Mouse (Mus musculus): ENCODE data around the gene Usp47.

DNA sequence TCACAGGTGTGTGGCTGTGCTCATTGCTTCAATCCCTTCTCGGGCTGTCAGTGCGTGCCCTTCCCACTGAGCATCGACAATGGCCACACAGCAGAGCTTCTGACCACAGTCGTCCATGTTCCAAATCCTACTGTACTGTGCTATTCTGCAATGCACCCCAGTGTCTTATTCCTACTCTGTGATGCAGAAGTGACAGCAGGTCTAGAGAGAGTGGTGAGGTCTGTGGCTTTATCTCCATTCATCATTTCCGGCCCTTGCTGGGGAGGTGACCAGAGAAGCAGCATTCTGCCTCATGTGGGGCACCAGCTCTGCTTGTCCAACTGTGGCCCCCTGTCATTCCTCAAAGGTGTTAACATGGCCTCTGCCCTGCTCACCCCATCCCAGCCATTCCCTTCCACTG, 113.2 kb downstream of the Usp47 start:
- TF ChIP-seq POLR2AphosphoS2 (IDR thresholded peaks at IDR 0.05; ENCODE audit: insufficient read length, low read depth) (no peak), TCF12 (IDR thresholded peaks at IDR 0.05; ENCODE audit: insufficient read depth, poor library complexity, severe bottlenecking) (no peak), POLR2A (IDR thresholded peaks at IDR 0.05; ENCODE audit: insufficient read length, low read depth) (no peak), MAX (IDR thresholded peaks at IDR 0.05; ENCODE audit: low read depth) (no peak), MYOD1 (IDR thresholded peaks at IDR 0.05; ENCODE audit: control insufficient read depth in 1 of 3, insufficient read length in 2 of 3, low read depth in 2 of 3) (no peak)
